Mouse (Mus musculus): ENCODE measurements around the gene Slc7a6. TPM values are rescaled to one million over a fixed set of nuclear protein-coding genes. Genes with fewer than 3 reads are reported as not detected.

Gene Slc7a6
- total RNA-seq, 2 experiments from 2014 or later: 26.8 to 29.9 TPM

- no peak for DNase-seq (ENCODE audit: low spot score in 2 of 2)
- intact Hi-C loops (cut with DNase I): loop anchor here (5.0 kb wide), 1 partner anchor 74 kb away; the partner anchor contains the start of genes Prmt7 and Slc7a6os
Observed at GRCm38 (mm10) chr8:106137906-106138477, 30.7 kb upstream of the Slc7a6 start.

- intact Hi-C loops (cut with DNase I): loop anchor here (5.0 kb wide), 1 partner anchor 74 kb away; the partner anchor contains the start of genes Prmt7 and Slc7a6os
- no peak for DNase-seq (ENCODE audit: low spot score in 2 of 2)
Observed at GRCm38 (mm10) chr8:106138616-106139015, 30.0 kb upstream of the Slc7a6 start.

GRCm38 (mm10) chr8:106140191-106140590, 28.5 kb upstream of the Slc7a6 start:
- DNase-seq (ENCODE audit: low spot score in 2 of 2): no peak
- intact Hi-C loops (cut with DNase I): loop anchor here (2.0 kb wide), 1 partner anchor 59 kb away; no protein-coding TSS in a partner anchor

- peak; percentile 82 to 87 for DNase-seq (ENCODE audit: low spot score in 2 of 2)
- intact Hi-C loops (cut with DNase I): loop anchor here (2.0 kb wide), 1 partner anchor 58 kb away; no protein-coding TSS in a partner anchor
Observed at GRCm38 (mm10) chr8:106140769-106141168, 27.9 kb upstream of the Slc7a6 start.

GRCm38 (mm10) chr8:106145331-106145730, 23.3 kb upstream of the Slc7a6 start:
- DNase-seq (ENCODE audit: low spot score in 2 of 2): no peak
- intact Hi-C loops (cut with DNase I): no loop called here

GRCm38 (mm10) chr8:106146014-106146413, 22.6 kb upstream of the Slc7a6 start:
- DNase-seq (ENCODE audit: low spot score in 2 of 2): no peak
- intact Hi-C loops (cut with DNase I): no loop called here

GRCm38 (mm10) chr8:106147868-106148565, 20.6 kb upstream of the Slc7a6 start:
- intact Hi-C loops (cut with DNase I): no loop called here
- no peak for DNase-seq (ENCODE audit: low spot score in 2 of 2)

GRCm38 (mm10) chr8:106149025-106149424, 19.6 kb upstream of the Slc7a6 start:
- no peak for DNase-seq (ENCODE audit: low spot score in 2 of 2)
- intact Hi-C loops (cut with DNase I): no loop called here

GRCm38 (mm10) chr8:106149801-106150652, 18.6 kb upstream of the Slc7a6 start, which contains the start of gene Pla2g15:
TSS of gene Pla2g15 (plus strand) at chr8:106150399.
- DNase-seq (ENCODE audit: low spot score in 2 of 2): peak; percentile 94
- intact Hi-C loops (cut with DNase I): loop anchor here (5.0 kb wide), 1 partner anchor 47 kb away; no protein-coding TSS in a partner anchor

GRCm38 (mm10) chr8:106150653-106151000, 18.0 kb upstream of the Slc7a6 start:
- intact Hi-C loops (cut with DNase I): loop anchor here (5.0 kb wide), 1 partner anchor 47 kb away; no protein-coding TSS in a partner anchor

GRCm38 (mm10) chr8:106151041-106151440, 17.6 kb upstream of the Slc7a6 start:
- no peak for DNase-seq (ENCODE audit: low spot score in 2 of 2)
- intact Hi-C loops (cut with DNase I): loop anchor here (5.0 kb wide), 1 partner anchor 46 kb away; no protein-coding TSS in a partner anchor

More at GRCm38 (mm10) chr8:106150653-106151000, 18.0 kb upstream of the Slc7a6 start:
- no peak for DNase-seq (ENCODE audit: low spot score in 2 of 2)

GRCm38 (mm10) chr8:106152876-106153275, 15.8 kb upstream of the Slc7a6 start:
- intact Hi-C loops (cut with DNase I): loop anchor here (5.0 kb wide), 1 partner anchor 44 kb away; no protein-coding TSS in a partner anchor
- DNase-seq (ENCODE audit: low spot score in 2 of 2): no peak

- DNase-seq (ENCODE audit: low spot score in 2 of 2): no peak
- intact Hi-C loops (cut with DNase I): no loop called here
Observed at GRCm38 (mm10) chr8:106157419-106157818, 11.2 kb upstream of the Slc7a6 start.

- intact Hi-C loops (cut with DNase I): no loop called here
Observed at GRCm38 (mm10) chr8:106158381-106158780, 10.3 kb upstream of the Slc7a6 start.

GRCm38 (mm10) chr8:106159876-106160275, 8.8 kb upstream of the Slc7a6 start:
- intact Hi-C loops (cut with DNase I): loop anchor here (10.0 kb wide), 1 partner anchor 245 kb away; no protein-coding TSS in a partner anchor
- DNase-seq (ENCODE audit: low spot score in 2 of 2): no peak

More at GRCm38 (mm10) chr8:106158381-106158780, 10.3 kb upstream of the Slc7a6 start:
- no peak for DNase-seq (ENCODE audit: low spot score in 2 of 2)

GRCm38 (mm10) chr8:106163251-106163650, 5.4 kb upstream of the Slc7a6 start:
- DNase-seq (ENCODE audit: low spot score in 2 of 2): no peak
- intact Hi-C loops (cut with DNase I): loop anchor here (10.0 kb wide), 1 partner anchor 242 kb away; no protein-coding TSS in a partner anchor

GRCm38 (mm10) chr8:106165460-106165859, 3.2 kb upstream of the Slc7a6 start:
- peak; percentile 83 to 84 for DNase-seq (ENCODE audit: low spot score in 2 of 2)
- intact Hi-C loops (cut with DNase I): loop anchor here (5.0 to 10.0 kb wide), 2 partner anchors 37 to 239 kb away; no protein-coding TSS in a partner anchor

GRCm38 (mm10) chr8:106169017-106169933, 618 bp downstream of the Slc7a6 start:
- intact Hi-C loops (cut with DNase I): loop anchor here (5.0 to 10.0 kb wide), 2 partner anchors 33 to 236 kb away; no protein-coding TSS in a partner anchor
- peak; percentile 47 to 72 for DNase-seq (ENCODE audit: low spot score in 2 of 2)
